Mouse (Mus musculus) sigmoid colon, adult 10 weeks (tissue): Measurements from ENCODE around the gene Secisbp2l. TPM values are rescaled to one million over a fixed set of nuclear protein-coding genes. Genes with fewer than 3 reads are reported as not detected.

ENCODE experiments used
- polyA plus RNA-seq: library from polyadenylated mRNA; stranded (reverse); fragments of 350-450 nt; fragmentation: Illumina TruSeq; extraction: RNeasy Lipid Tissue Mini Kit (QIAGEN cat#74804); gene quantifications from one replicate; pipeline ENCODE4 v1.2.3, GENCODE M21; 2014; ENCODE audit warnings: low read depth, low replicate concordance

Gene Secisbp2l
- 84.6 TPM for polyA plus RNA-seq

GRCm38 (mm10) chr2:125782719-125783109 is at the start of gene Secisbp2l:
Gene Secisbp2l, minus strand, starts transcription at chr2:125782870.

DNA sequence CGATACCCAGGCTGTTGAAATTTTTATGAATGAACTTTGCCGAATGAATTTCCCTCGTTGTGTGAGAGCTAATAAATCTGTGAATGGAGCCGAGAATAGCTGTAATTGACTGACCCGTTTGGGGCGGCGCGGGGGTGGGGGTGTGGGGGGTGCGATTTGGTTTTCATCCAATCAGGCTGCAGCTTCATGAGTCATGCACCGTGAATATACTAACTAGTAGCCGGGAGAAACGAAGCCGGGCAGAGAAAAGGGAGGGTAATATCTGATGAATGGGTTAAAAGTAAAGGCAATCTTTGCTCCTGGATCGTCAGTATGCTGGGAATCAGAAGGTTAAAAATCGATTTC is 58.6 kb downstream of the Secisbp2l start, which contains the start of gene Shc4:
Gene Shc4, minus strand, starts transcription at position 63 of the 345 bp plus-strand sequence.

Other genes with a start within 250 kb of the Secisbp2l start
- 2.9 TPM for gene Cep152, start 157.8 kb downstream of the Secisbp2l start, polyA plus RNA-seq
- 206 TPM for gene Eid1, start 109.8 kb downstream of the Secisbp2l start, polyA plus RNA-seq
- 1.5 TPM for gene Shc4, start 58.7 kb downstream of the Secisbp2l start, polyA plus RNA-seq
- 128 TPM for gene Galk2, start 76.2 kb upstream of the Secisbp2l start, polyA plus RNA-seq
- 411 TPM for gene Cops2, start 76.3 kb upstream of the Secisbp2l start, polyA plus RNA-seq